Mouse (Mus musculus) ES-E14 (cell line): ENCODE measurements around the gene Tmem266. TPM values are rescaled to one million over a fixed set of nuclear protein-coding genes. Genes with fewer than 3 reads are reported as not detected.

Experiments
- DNase-seq: peaks from one replicate; pipeline ENCODE4 v3.0.0-alpha.2; 2013; ENCODE audit warnings: low read depth, low spot score
- H3K27ac ChIP-seq: 2 replicates; pipeline ENCODE4 v1.5.1; 2012; ENCODE audit warnings: low read depth, mild to moderate bottlenecking, low read length, moderate library complexity, mixed read lengths; ENCODE audit not compliant: poor library complexity, insufficient read depth, severe bottlenecking
- H3K36me3 ChIP-seq: 2 replicates; pipeline ENCODE4 v1.6.1; 2012; ENCODE audit warnings: mild to moderate bottlenecking, low read length, moderate library complexity, mixed read lengths; ENCODE audit not compliant: control insufficient read depth, poor library complexity, insufficient read depth, severe bottlenecking
- H3K4me1 ChIP-seq, 2 experiments: fragments of 150-350 bp in 1 of 2; sonication (generic) in 1 of 2; 2 replicates each; pipeline ENCODE4 v1.6.1; 2012; ENCODE audit warnings: low read length in 2 of 2, mild to moderate bottlenecking in 1 of 2, mixed read lengths in 1 of 2; ENCODE audit not compliant: control insufficient read depth in 2 of 2, insufficient read depth in 2 of 2, poor library complexity in 1 of 2
- H3K4me3 ChIP-seq, 2 experiments: fragments of 150-350 bp in 1 of 2; sonication (generic) in 1 of 2; 2 replicates each; pipeline ENCODE4 v1.5.1; 2012; ENCODE audit warnings: low read length in 2 of 2, low read depth in 1 of 2, mild to moderate bottlenecking in 1 of 2, mixed read lengths in 1 of 2; ENCODE audit not compliant: insufficient read depth in 1 of 2, poor library complexity in 1 of 2, severe bottlenecking in 1 of 2
- H3K9ac ChIP-seq: 2 replicates; pipeline ENCODE4 v1.6.1; 2012; ENCODE audit warnings: low read depth, mild to moderate bottlenecking, low read length, mixed read lengths; ENCODE audit not compliant: poor library complexity, insufficient read depth, severe bottlenecking
- H3K9me3 ChIP-seq: fragments of 150-350 bp; sonication (generic); 2 replicates; pipeline ENCODE4 v1.6.1; 2012; ENCODE audit warnings: low read depth, mild to moderate bottlenecking, low read length; ENCODE audit not compliant: control insufficient read depth, insufficient read depth
- CHD2 ChIP-seq: IDR thresholded peaks from 2 replicates; pipeline ENCODE4 v1.6.1; 2014; ENCODE audit warnings: mild to moderate bottlenecking, low read depth, low read length, inconsistent platforms
- HCFC1 ChIP-seq: IDR thresholded peaks from 2 replicates; pipeline ENCODE4 v1.6.1; 2012; ENCODE audit warnings: low read length, inconsistent platforms, borderline replicate concordance; ENCODE audit not compliant: insufficient read depth
- MAFK ChIP-seq: IDR thresholded peaks from 2 replicates; pipeline ENCODE4 v1.6.1; 2014; ENCODE audit warnings: mild to moderate bottlenecking, low read depth, low read length, inconsistent platforms; ENCODE audit not compliant: insufficient read depth
- ZC3H11A ChIP-seq: IDR thresholded peaks from 2 replicates; pipeline ENCODE4 v1.6.1; 2012; ENCODE audit warnings: low read depth, mild to moderate bottlenecking, inconsistent platforms, low read length, borderline replicate concordance
- ZNF384 ChIP-seq: IDR thresholded peaks from 2 replicates; pipeline ENCODE4 v1.6.1; 2012; ENCODE audit warnings: low read depth, low read length, inconsistent platforms
- in situ Hi-C, 2 experiments: fragments of 600-800 bp; cut with MboI; formaldehyde crosslinking; loops; one replicate each; pipeline ENCODE4 v1.15.1; 2025; ENCODE audit warnings: low sequenced_read_pairs in 2 of 2, inconsistent platforms in 1 of 2; ENCODE audit not compliant: unreplicated experiment in 2 of 2
- total RNA-seq: library from RNA; depleted of rRNA; stranded (reverse); fragments of 300-350 nt; gene quantifications from 2 replicates; pipeline ENCODE4 v1.2.3, GENCODE M21; 2012

The Tmem266 gene
- total RNA-seq, 1 experiment, result 0.85 TPM

- in situ Hi-C loops, result no loop called here
- Histone ChIP-seq H3K9me3 (no peaks in the 10 kb centered on the region; the same call in 1 of the 2 replicates), H3K4me1 (peaks cover 10 to 12% of the 10 kb centered on the region in 2 experiments; a peak in 3 of 4 replicates), H3K36me3 (no peaks in the 10 kb centered on the region), H3K4me3 (no peak overlapping the region), H3K27ac (no peak overlapping the region), H3K9ac (no peak overlapping the region)
- DNase-seq, result no peak
- TF ChIP-seq ZC3H11A (no peak), CHD2 (no peak), MAFK (no peak), HCFC1 (no peak), ZNF384 (no peak)
These were observed 97.0 kb downstream of the Tmem266 start for GRCm38 (mm10) chr9:55423451-55424424.

GRCm38 (mm10) chr9:55425271-55425810, 98.6 kb downstream of the Tmem266 start:
- TF ChIP-seq HCFC1, result no peak
- TF ChIP-seq MAFK, result no peak
- no peak for TF ChIP-seq ZNF384
- TF ChIP-seq CHD2, result no peak
- no peak for TF ChIP-seq ZC3H11A
- no peaks in the 10 kb centered on the region for H3K36me3 ChIP-seq
- H3K9ac ChIP-seq, result no peak overlapping the region
- H3K9me3 ChIP-seq, result no peaks in the 10 kb centered on the region
- no peak overlapping the region for H3K4me3 ChIP-seq
- no peak overlapping the region for H3K27ac ChIP-seq
- peaks cover 3 to 12% of the 10 kb centered on the region in 2 experiments; a peak in 3 of 4 replicates for H3K4me1 ChIP-seq
- DNase-seq, result no peak
- in situ Hi-C loops, result no loop called here

- TF ChIP-seq ZC3H11A (peak; percentile 66; the same call in 1 of the 2 replicates), HCFC1 (no peak)
- Histone ChIP-seq H3K4me1 (peaks cover 2 to 9% of the 10 kb centered on the region in 2 experiments; a peak in 3 of 4 replicates), H3K9me3 (no peaks in the 10 kb centered on the region), H3K9ac (peak overlapping the region; percentile 57; the same call in 1 of the 2 replicates), H3K4me3 (peak overlapping the region; percentile 44 to 52; a peak in 2 of 4 replicates), H3K27ac (no peak overlapping the region), H3K36me3 (no peaks in the 10 kb centered on the region)
- peak; percentile 90 for DNase-seq
- in situ Hi-C loops, result no loop called here
These were observed 102.7 kb downstream of the Tmem266 start for GRCm38 (mm10) chr9:55429242-55429975.

GRCm38 (mm10) chr9:55430133-55430532, 103.4 kb downstream of the Tmem266 start:
- Histone ChIP-seq H3K4me3 (peak overlapping the region; percentile 44 to 52), H3K9ac (peak overlapping the region; percentile 57), H3K9me3 (no peaks in the 10 kb centered on the region), H3K4me1 (peaks cover 2 to 4% of the 10 kb centered on the region in 2 experiments; a peak in 2 of 4 replicates), H3K36me3 (no peaks in the 10 kb centered on the region), H3K27ac (no peak overlapping the region)
- peak; percentile 25 for DNase-seq
- TF ChIP-seq ZNF384, result no peak
- TF ChIP-seq CHD2, result no peak
- no peak for TF ChIP-seq MAFK
- TF ChIP-seq ZC3H11A, result 0 out of 2 replicates have a peak, but pooled peaks have one; percentile 8
- no peak for TF ChIP-seq HCFC1
- in situ Hi-C loops, result loop anchor here in 1 of 2 experiments (10.0 kb wide), 1 partner anchor 95 kb away; no protein-coding TSS in a partner anchor
